Mouse (Mus musculus) layer of hippocampus, adult 2 months (tissue): ENCODE data around the gene Rnf167. TPM values are rescaled to one million over a fixed set of nuclear protein-coding genes. Genes with fewer than 3 reads are reported as not detected.

Experiments
- DNase-seq, 2 experiments: peaks; one replicate each; pipeline ENCODE4 v3.0.0; 2022; ENCODE audit warnings: low spot score in 2 of 2
- H3K27ac ChIP-seq: fragments of 200-600 bp; 2 replicates; pipeline ENCODE4 v1.8.1; 2022
- H3K4me3 ChIP-seq: fragments of 200-600 bp; 2 replicates; pipeline ENCODE4 v1.8.1; 2022; ENCODE audit warnings: mild to moderate bottlenecking
- CTCF ChIP-seq: fragments of 200-600 bp; conservative IDR thresholded peaks from 2 replicates; pipeline ENCODE4 v1.8.1; 2022; ENCODE audit warnings: antibody characterized with exemption, mild to moderate bottlenecking, moderate library complexity
- total RNA-seq, 2 experiments: library from RNA; stranded (reverse); gene quantifications; 2 replicates each; pipeline ENCODE4 v1.2.3; 2021

The Rnf167 gene
- total RNA-seq, 2 experiments from 2014 or later: 88.8 to 99.4 TPM

DNA sequence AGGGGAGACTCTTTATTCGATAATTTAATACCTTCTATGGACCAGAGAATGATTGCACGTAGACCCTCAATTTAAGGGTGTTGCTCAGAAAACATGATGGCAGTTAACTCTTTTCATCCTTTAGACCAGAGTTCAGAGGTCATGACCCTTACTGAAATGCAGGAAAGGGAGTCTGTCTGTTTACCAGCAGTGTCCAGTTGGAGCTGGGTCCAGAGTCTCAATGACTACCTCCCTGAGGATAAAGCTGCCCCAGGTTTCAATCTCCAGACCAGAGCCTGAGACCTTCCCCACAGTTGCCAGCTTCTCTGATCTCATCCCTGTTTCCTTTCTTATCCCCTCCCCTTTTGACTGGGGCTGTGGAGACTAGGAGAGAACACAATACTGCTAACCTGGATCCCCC, 31.5 kb downstream of the Rnf167 start:
- H3K27ac ChIP-seq: peak overlapping the region; percentile 46; the same call in 1 of the 2 replicates
- DNase-seq: no peak
- no peak overlapping the region for H3K4me3 ChIP-seq
- TF ChIP-seq CTCF: no peak

DNA sequence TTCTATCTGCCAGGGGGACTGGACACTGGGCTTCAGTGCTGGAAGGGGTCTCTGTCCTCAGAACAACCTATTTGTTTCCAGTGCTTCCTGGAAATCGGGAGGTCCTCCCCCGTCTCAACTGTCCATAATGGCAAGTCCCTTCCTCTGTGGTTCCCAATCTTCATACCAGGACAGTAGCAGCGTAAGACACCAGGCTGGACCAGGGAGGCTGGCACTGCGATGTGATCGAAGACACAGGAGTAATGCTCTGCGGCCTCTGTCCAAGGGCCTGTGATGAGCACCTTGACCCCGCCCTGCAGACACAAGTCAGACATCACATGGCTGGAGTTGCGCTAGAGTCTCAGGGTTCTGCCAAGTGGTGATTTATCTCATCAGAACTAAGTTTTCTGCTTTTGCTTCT, 32.3 kb downstream of the Rnf167 start:
- H3K27ac ChIP-seq: peak overlapping the region; percentile 24; the same call in 1 of the 2 replicates
- no peak for TF ChIP-seq CTCF
- no peak for DNase-seq
- no peak overlapping the region for H3K4me3 ChIP-seq

DNA sequence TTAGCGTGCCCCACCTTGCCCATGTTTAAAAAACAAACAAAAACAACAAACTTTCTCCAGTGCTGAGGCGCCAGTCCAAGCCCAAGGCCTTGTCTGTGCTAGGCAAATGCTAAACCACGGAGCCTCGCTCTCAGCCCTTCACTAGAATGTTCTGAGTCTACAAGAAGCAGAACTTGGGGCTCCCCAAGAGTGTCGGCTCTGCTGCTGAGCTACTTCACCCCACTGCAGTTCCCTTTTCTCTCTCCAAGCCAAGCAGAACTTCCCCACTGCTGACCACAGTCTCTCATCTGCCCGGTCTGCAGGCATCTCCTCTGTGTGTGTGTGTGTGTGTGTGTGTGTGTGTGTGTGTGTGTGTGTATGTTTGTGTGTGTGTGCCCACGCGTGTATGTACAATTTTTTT, 32.9 kb downstream of the Rnf167 start:
- no peak for DNase-seq
- TF ChIP-seq CTCF: no peak

DNA sequence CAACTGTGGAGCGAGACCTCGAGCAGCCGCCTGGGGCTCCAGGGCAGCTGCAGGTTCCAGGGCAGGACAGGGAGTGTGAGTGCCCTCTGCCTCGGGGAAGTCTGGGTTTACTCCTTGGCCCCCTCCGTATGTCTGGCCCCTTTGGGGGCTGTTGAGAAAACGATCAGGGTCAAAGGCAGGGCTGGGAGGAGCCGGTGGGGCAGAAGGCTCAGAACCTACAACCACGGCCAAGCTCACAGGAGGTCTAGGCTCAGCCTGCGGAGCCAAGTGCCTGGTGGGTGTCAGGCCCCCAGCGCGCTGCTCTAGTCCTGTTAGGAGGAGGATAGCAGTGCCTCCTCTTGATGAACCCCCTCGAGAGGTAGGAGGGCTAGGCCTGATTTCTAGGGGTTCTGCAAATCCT, 34.1 kb downstream of the Rnf167 start:
- no peak for TF ChIP-seq CTCF
- Histone ChIP-seq H3K27ac (peak overlapping the region; percentile 68), H3K4me3 (no peak overlapping the region)
- no peak for DNase-seq

More for the DNA sequence above, 32.9 kb downstream of the Rnf167 start:
- Histone ChIP-seq H3K27ac (peak overlapping the region; percentile 24; the same call in 1 of the 2 replicates), H3K4me3 (no peak overlapping the region)

DNA sequence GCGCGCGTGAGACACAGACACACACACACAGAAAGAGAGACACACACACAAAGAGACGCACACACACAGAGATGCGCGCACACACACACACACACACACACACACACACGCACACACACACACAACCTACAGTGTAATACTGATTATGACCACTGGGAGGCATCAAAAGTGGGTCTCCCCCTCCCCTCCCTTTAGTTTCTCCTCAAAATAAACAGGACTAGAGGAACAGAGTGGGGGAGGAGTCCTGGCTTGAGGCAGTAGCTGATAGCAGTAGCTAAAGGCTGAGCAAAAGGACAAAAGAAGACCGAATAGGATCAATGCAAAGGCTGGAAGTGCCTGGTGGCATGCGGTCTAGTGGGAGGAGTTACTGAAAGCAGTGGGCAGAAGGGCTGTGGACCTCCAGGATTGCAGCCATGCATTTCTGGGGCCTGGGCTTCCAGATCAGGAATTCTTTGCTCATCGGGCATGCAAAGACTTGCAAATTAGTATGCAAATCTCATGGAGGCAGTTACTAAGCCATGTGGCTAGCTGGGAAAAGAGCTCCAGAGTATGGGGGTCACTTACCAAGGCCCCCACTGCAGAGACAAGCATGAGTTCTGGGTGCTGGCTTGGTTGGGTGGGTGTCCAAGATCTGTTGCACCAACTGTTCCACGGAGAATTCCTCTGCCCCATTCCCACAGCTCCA, 35.0 kb downstream of the Rnf167 start:
- peak overlapping the region; percentile 9; the same call in 1 of the 2 replicates for H3K4me3 ChIP-seq
- H3K27ac ChIP-seq: peak overlapping the region; percentile 100
- no peak for DNase-seq
- TF ChIP-seq CTCF: peak; percentile 65

DNA sequence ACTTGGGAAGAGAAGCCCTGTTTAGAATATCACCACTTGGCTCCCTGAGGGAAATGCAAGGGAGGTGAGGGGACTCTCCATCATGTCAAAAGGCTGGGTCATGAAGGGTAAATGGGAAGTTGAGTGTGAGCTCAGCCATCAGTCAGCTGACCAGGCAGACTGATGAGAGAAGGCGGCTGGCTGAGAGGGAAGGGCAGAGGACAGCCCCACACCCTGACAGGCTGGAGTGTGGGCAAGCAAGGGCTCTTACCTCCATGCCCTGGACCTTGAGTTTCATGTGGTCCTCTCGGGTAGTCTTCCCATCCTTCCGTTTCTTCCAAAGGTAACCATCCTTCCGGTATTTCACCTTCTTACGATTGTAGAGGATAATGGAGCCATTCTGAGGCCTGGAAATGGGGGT, 36.6 kb downstream of the Rnf167 start:
- Histone ChIP-seq H3K27ac (peak overlapping the region; percentile 100), H3K4me3 (peak overlapping the region; percentile 23; the same call in 1 of the 2 replicates)
- TF ChIP-seq CTCF: no peak
- no peak for DNase-seq

DNA sequence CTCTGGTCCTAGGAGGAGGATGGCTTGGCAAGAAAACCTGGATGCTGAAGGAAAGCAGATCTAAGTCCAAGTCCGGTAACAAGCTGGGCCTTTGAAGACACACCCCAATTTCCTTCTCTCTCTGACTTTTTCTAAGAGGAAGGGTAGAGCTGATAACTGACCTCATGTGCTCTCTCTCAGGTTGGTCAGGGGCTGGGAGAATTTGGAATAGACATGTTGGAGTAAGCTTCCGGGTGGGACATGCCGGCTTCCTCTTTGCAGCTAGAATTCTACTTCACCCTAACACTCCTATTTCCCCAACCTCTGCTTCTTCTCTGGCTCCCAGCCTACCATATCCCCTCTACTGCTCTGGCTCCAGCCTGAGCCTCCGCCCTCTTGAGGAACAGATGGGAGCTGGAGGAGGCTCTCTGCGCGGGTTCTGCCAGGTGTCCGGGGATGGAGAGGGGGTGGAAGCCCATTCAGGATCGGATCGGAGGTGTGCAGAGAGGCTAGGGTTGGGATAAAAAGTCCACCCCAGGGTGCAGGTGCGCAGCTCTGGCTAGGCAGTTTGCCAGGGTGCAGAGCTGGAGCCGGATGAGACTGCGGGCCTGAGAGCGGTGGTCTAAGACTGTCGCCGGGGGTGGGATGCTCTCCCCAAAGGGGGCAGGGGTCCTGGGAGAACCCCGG, 40.0 kb downstream of the Rnf167 start:
- TF ChIP-seq CTCF: no peak
- DNase-seq: peak; percentile 70 to 71
- peak overlapping the region; percentile 100 for H3K27ac ChIP-seq
- peak overlapping the region; percentile 94 for H3K4me3 ChIP-seq

DNA sequence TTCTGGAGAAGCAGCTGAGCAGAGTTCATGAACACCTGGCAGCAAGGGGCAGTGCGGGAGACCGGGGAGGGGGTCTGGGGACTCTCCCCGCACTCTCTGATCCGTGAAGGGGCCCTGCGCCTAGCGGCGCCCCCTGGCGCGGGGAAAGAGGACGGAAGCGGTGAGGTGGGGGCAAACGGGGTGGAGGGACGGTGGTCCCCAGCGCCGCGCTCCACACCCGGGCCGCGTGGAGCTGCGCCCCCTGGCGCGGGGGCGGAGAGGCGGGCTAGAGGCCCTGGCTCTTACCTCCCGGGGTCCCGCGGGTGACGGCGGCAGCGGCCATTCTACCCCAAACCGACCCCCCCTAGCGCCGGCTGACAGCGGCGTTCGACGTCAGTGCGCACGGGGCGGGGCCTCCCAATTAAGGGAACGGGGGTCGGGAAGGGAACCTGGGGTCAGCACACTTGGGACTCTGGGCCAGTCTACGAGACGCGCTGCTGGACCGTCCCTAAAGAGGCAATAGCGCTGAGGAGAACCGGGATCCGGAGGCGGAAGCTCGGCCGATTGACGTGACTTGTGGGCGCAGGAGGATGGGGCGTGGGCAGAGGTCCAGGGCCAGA, 40.7 kb downstream of the Rnf167 start, which contains the start of gene Camta2:
Gene Camta2 (minus strand): TSS at position 505 of the 599 bp plus-strand sequence.
- Histone ChIP-seq H3K4me3 (peak within 1 kb of the TSS; percentile 94), H3K27ac (peak within 1 kb of the TSS; percentile 100)
- DNase-seq: peak; percentile 84 to 89
- peak; percentile 81 for TF ChIP-seq CTCF

DNA sequence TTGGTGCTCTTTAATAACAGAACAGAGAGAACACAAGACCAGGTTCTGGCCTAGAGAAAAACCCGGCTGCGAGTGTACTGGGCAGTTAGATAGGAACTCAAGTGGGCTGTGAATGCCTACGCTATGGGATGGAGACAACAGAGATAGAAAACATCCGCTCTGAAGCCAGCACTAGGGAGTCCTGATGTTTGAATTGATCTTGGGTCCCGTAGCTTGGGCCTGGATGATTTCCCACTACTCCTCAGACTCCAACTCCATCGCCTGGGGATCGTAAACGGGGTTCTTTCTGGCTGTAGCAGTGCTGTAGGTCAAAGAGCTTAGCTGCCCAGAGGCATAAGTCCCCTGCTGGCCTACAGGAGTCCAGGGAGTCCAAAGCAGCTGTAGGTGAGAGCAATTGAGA, 41.3 kb downstream of the Rnf167 start:
- TF ChIP-seq CTCF: no peak
- DNase-seq: no peak
- Histone ChIP-seq H3K4me3 (peak overlapping the region; percentile 94), H3K27ac (peak overlapping the region; percentile 100)

DNA sequence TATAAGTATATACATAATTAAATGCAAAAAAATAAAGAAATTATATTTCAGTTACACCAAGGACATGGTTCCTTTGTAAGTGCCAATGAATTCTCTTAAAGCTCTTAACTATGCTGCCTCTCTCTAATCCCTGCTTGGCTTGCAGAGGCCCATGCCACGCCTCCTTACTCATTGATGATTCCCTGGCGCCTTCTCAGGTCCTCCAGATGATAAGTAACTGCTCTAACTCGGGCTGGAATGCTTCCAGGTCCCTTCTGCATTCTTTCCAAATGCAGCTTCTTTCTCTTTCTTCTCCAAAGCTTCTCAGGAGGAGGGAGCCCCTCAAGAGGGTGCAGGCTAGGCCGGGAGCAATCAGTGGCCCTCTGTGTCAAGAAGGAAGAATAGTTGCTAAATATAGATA, 42.5 kb downstream of the Rnf167 start:
- Histone ChIP-seq H3K27ac (peak overlapping the region; percentile 100), H3K4me3 (no peak overlapping the region)
- no peak for DNase-seq
- TF ChIP-seq CTCF: no peak

DNA sequence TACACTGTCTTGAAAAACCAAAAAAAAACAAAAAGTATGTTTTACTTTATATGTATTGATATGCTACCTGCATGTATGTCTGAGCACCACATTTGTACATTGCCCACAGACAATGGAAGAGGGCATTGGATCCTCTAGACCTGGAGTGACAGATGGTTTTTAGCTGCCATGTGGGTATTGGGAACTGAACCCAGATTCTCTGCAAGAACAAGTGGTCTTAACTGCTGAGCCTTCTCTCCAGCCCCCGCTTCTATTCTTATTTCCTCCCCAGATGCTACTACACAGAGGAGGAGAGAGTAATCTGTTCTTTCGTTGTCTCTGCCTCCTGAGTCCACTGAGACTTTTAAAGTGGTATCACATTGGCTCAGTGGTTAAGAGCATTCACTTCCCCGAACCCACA, 46.5 kb downstream of the Rnf167 start:
- DNase-seq: peak; percentile 65 to 68
- Histone ChIP-seq H3K27ac (peak overlapping the region; percentile 61), H3K4me3 (no peak overlapping the region)
- TF ChIP-seq CTCF: no peak

DNA sequence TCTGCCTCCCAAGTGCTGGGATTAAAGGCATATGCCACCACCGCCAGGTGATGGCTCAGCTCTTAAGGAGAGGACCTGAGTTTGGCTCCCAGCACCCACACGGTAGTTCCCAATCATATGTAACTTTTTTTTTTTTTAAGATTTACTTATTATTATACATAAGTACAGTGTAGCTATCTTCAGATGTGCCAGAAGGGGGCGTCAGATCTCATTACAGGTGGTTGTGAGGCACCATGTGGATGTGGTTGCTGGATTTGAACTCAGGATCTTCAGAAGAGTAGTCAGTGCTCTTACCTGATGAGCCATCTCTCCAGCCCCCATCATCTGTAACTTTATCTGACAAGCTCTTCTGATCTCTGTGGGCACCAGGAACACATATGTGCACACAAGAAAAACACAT, 50.3 kb downstream of the Rnf167 start:
- DNase-seq: no peak
- TF ChIP-seq CTCF: peak; percentile 39
- Histone ChIP-seq H3K27ac (no peak overlapping the region), H3K4me3 (no peak overlapping the region)

DNA sequence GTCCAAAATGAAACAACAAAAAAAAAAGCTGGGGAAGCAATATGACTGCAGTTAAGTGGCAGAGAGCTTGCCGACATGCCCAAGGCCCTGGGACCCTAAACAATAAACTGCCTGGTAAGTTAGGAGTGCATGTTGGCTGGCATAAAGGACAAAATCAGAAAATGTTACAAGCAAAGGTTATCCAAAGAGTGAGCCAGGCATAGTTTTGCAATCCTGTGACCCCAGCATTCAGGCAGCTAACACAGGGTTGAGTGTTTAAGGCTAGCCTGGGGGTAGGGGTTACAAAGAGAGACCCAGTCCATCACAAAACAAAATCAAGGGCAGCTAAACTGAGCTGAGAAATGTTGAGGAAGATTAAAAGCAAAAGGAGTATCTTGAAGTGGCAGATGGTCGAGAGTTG, 52.0 kb downstream of the Rnf167 start:
- Histone ChIP-seq H3K4me3 (no peak overlapping the region), H3K27ac (peak overlapping the region; percentile 100)
- TF ChIP-seq CTCF: no peak
- DNase-seq: no peak
